Mouse (Mus musculus): ENCODE data around the gene Kbtbd6. TPM values are rescaled to one million over a fixed set of nuclear protein-coding genes. Genes with fewer than 3 reads are reported as not detected.
A peak's percentile ranks its signal among the peaks of the same experiment; 100 is the strongest.
"Not testable (repeated sequence)": the region's sequence is repeated elsewhere in the genome, so short reads cannot be mapped to it uniquely, and the experiment has no call there.

The Kbtbd6 gene
- polyA plus RNA-seq, 1 experiment, result 0.25 TPM

GRCm38 (mm10) chr14:79420083-79420685 is 31.5 kb upstream of the Kbtbd6 start:
- no peak overlapping the region for H3ac ChIP-seq (ENCODE audit: control insufficient read depth, insufficient read length, low read depth)
- no peaks in the 10 kb centered on the region for H3K79me2 ChIP-seq (ENCODE audit: control insufficient read depth, insufficient read depth)
- TF ChIP-seq FOSL1 (IDR thresholded peaks at IDR 0.05; ENCODE audit: insufficient read depth, low read length, poor library complexity, severe bottlenecking) (no peak), MAX (IDR thresholded peaks at IDR 0.05) (no peak), USF1 (IDR thresholded peaks at IDR 0.05; ENCODE audit: low read depth) (no peak), CTCF (IDR thresholded peaks at IDR 0.05; ENCODE audit: control insufficient read depth, insufficient read depth, insufficient read length) (no peak), CEBPB (IDR thresholded peaks at IDR 0.05; ENCODE audit: low read depth) (no peak)
- no peaks in the 10 kb centered on the region for H3K36me3 ChIP-seq (ENCODE audit: control insufficient read depth, insufficient read depth)
- H3K4me3 ChIP-seq (ENCODE audit: insufficient read depth, poor library complexity, severe bottlenecking), result no peak overlapping the region
- no peaks in the 10 kb centered on the region for H3K27me3 ChIP-seq (ENCODE audit: control insufficient read depth, insufficient read depth, insufficient read length)
- no peaks in the 10 kb centered on the region for H3K79me3 ChIP-seq (ENCODE audit: low read depth)

- peak within 1 kb of the TSS; percentile 23 for H3K4me3 ChIP-seq (ENCODE audit: insufficient read depth, poor library complexity, severe bottlenecking)
- no peaks in the 10 kb centered on the region for H3K79me3 ChIP-seq (ENCODE audit: low read depth)
- no peaks in the 10 kb centered on the region for H3K36me3 ChIP-seq (ENCODE audit: control insufficient read depth, insufficient read depth)
- H3ac ChIP-seq (ENCODE audit: control insufficient read depth, insufficient read length, low read depth), result no peak within 1 kb of the TSS
- TF ChIP-seq FOSL1 (IDR thresholded peaks at IDR 0.05; ENCODE audit: insufficient read depth, low read length, poor library complexity, severe bottlenecking), result peak; percentile 21
- peak; percentile 16 for TF ChIP-seq MAX (IDR thresholded peaks at IDR 0.05)
- TF ChIP-seq USF1 (IDR thresholded peaks at IDR 0.05; ENCODE audit: low read depth), result no peak
- H3K79me2 ChIP-seq (ENCODE audit: control insufficient read depth, insufficient read depth), result no peaks in the 10 kb centered on the region
- no peaks in the 10 kb centered on the region for H3K27me3 ChIP-seq (ENCODE audit: control insufficient read depth, insufficient read depth, insufficient read length)
These were observed 25.5 kb upstream of the Kbtbd6 start, which contains the start of gene Kbtbd7 for GRCm38 (mm10) chr14:79425979-79426729. Kbtbd7 (plus strand) TSS chr14:79426511.

- not testable (repeated sequence) for H3K27me3 ChIP-seq (ENCODE audit: control insufficient read depth, insufficient read depth, insufficient read length); H3K36me3 ChIP-seq (ENCODE audit: control insufficient read depth, insufficient read depth); H3K79me2 ChIP-seq (ENCODE audit: control insufficient read depth, insufficient read depth); H3K4me3 ChIP-seq (ENCODE audit: insufficient read depth, poor library complexity, severe bottlenecking); H3ac ChIP-seq (ENCODE audit: control insufficient read depth, insufficient read length, low read depth); H3K79me3 ChIP-seq (ENCODE audit: low read depth)
These were observed 24.8 kb upstream of the Kbtbd6 start for GRCm38 (mm10) chr14:79426730-79427365.

- Histone ChIP-seq H3K79me2 (ENCODE audit: control insufficient read depth, insufficient read depth) (no peaks in the 10 kb centered on the region), H3K4me3 (ENCODE audit: insufficient read depth, poor library complexity, severe bottlenecking) (no peak overlapping the region), H3K36me3 (ENCODE audit: control insufficient read depth, insufficient read depth) (no peaks in the 10 kb centered on the region), H3ac (ENCODE audit: control insufficient read depth, insufficient read length, low read depth) (no peak overlapping the region), H3K79me3 (ENCODE audit: low read depth) (no peaks in the 10 kb centered on the region), H3K27me3 (ENCODE audit: control insufficient read depth, insufficient read depth, insufficient read length) (no peaks in the 10 kb centered on the region)
- TF ChIP-seq FOSL1 (IDR thresholded peaks at IDR 0.05; ENCODE audit: insufficient read depth, low read length, poor library complexity, severe bottlenecking), result no peak
- TF ChIP-seq CTCF (IDR thresholded peaks at IDR 0.05; ENCODE audit: control insufficient read depth, insufficient read depth, insufficient read length), result no peak
- TF ChIP-seq USF1 (IDR thresholded peaks at IDR 0.05; ENCODE audit: low read depth), result no peak
- TF ChIP-seq MAX (IDR thresholded peaks at IDR 0.05), result no peak
- TF ChIP-seq MYOG (IDR thresholded peaks at IDR 0.05; ENCODE audit: control insufficient read depth, extremely low read depth, insufficient read length), result no peak
- no peak for TF ChIP-seq CEBPB (IDR thresholded peaks at IDR 0.05; ENCODE audit: low read depth)
- no peak for TF ChIP-seq MYOD1 (IDR thresholded peaks at IDR 0.05; ENCODE audit: control insufficient read depth, insufficient read length, low read depth)
These were observed 17.6 kb upstream of the Kbtbd6 start for GRCm38 (mm10) chr14:79434068-79434467.

GRCm38 (mm10) chr14:79440655-79441054 is 11.0 kb upstream of the Kbtbd6 start:
- TF ChIP-seq MAX (IDR thresholded peaks at IDR 0.05) (no peak), CTCF (IDR thresholded peaks at IDR 0.05; ENCODE audit: control insufficient read depth, insufficient read depth, insufficient read length) (no peak), MYOG (IDR thresholded peaks at IDR 0.05; ENCODE audit: control insufficient read depth, extremely low read depth, insufficient read length) (no peak), CEBPB (IDR thresholded peaks at IDR 0.05; ENCODE audit: low read depth) (no peak), MYOD1 (IDR thresholded peaks at IDR 0.05; ENCODE audit: control insufficient read depth, insufficient read length, low read depth) (no peak), USF1 (IDR thresholded peaks at IDR 0.05; ENCODE audit: low read depth) (no peak), FOSL1 (IDR thresholded peaks at IDR 0.05; ENCODE audit: insufficient read depth, low read length, poor library complexity, severe bottlenecking) (no peak)
- Histone ChIP-seq H3K27me3 (ENCODE audit: control insufficient read depth, insufficient read depth, insufficient read length) (no peaks in the 10 kb centered on the region), H3K36me3 (ENCODE audit: control insufficient read depth, insufficient read depth) (no peaks in the 10 kb centered on the region), H3ac (ENCODE audit: control insufficient read depth, insufficient read length, low read depth) (no peak overlapping the region), H3K4me3 (ENCODE audit: insufficient read depth, poor library complexity, severe bottlenecking) (no peak overlapping the region), H3K79me3 (ENCODE audit: low read depth) (no peaks in the 10 kb centered on the region), H3K79me2 (ENCODE audit: control insufficient read depth, insufficient read depth) (no peaks in the 10 kb centered on the region)

GRCm38 (mm10) chr14:79441441-79441840 is 10.2 kb upstream of the Kbtbd6 start:
- Histone ChIP-seq H3K79me2 (ENCODE audit: control insufficient read depth, insufficient read depth) (no peaks in the 10 kb centered on the region), H3ac (ENCODE audit: control insufficient read depth, insufficient read length, low read depth) (no peak overlapping the region), H3K79me3 (ENCODE audit: low read depth) (no peaks in the 10 kb centered on the region), H3K36me3 (ENCODE audit: control insufficient read depth, insufficient read depth) (no peaks in the 10 kb centered on the region), H3K4me3 (ENCODE audit: insufficient read depth, poor library complexity, severe bottlenecking) (no peak overlapping the region), H3K27me3 (ENCODE audit: control insufficient read depth, insufficient read depth, insufficient read length) (no peaks in the 10 kb centered on the region)
- TF ChIP-seq MAX (IDR thresholded peaks at IDR 0.05) (no peak), MYOG (IDR thresholded peaks at IDR 0.05; ENCODE audit: control insufficient read depth, extremely low read depth, insufficient read length) (no peak), CEBPB (IDR thresholded peaks at IDR 0.05; ENCODE audit: low read depth) (no peak), USF1 (IDR thresholded peaks at IDR 0.05; ENCODE audit: low read depth) (no peak), FOSL1 (IDR thresholded peaks at IDR 0.05; ENCODE audit: insufficient read depth, low read length, poor library complexity, severe bottlenecking) (no peak), CTCF (IDR thresholded peaks at IDR 0.05; ENCODE audit: control insufficient read depth, insufficient read depth, insufficient read length) (no peak), MYOD1 (IDR thresholded peaks at IDR 0.05; ENCODE audit: control insufficient read depth, insufficient read length, low read depth) (no peak)
